25 mouse cellular contexts compared by ENCODE assay signal in genomic region chr8:79057179-79057578, GRCm38 (mm10). TPM values are rescaled to one million over a fixed set of nuclear protein-coding genes. Genes with fewer than 3 reads are reported as not detected.
A peak's percentile ranks its signal among the peaks of the same experiment; 100 is the strongest.
DNase-seq lines count a peak whose midpoint lies in the region; ATAC-seq lines count a peak whose summit lies in the region.
"Had no signal": no experiment of that assay in that cellular context is flagged by ENCODE, and none has a peak within 500 bp of the region (broad histone marks: within the 10 kb centered on the region; RNA-seq: fewer than 3 reads in every experiment).

No protein-coding gene starts in this region.

- DNase-seq in cerebellum, postnatal 4 days (ENCODE audit: low spot score in 2 of 2), result no peak
- DNase-seq in brain, adult 2 months (ENCODE audit: low read depth, low spot score), result peak; percentile 58
- DNase-seq in cerebellum, postnatal 10 days, result peak; percentile 41 to 42
- DNase-seq in heart, adult 8-10 months (ENCODE audit: low spot score), result no peak
- no peak for DNase-seq in liver, embryonic 11.5 days (ENCODE audit: low spot score)
- DNase-seq: adrenal gland, adult 8-10 months; adrenal gland, postnatal 25 days; embryo, embryonic 11 days; gastrocnemius, postnatal 25 days; heart, adult 18-20 months; heart, postnatal 14 days; heart, postnatal 4 days; kidney, adult 8-10 months had no signal

- WGBS in liver, embryonic 11.5 days, result 74% methylated on average over 3 of the region's 3 CpGs

- H3K36me3 ChIP-seq in liver, embryonic 11.5 days (ENCODE audit: control insufficient read depth, insufficient read depth, low read length), result peaks cover 4% of the 10 kb centered on the region; the same call in 1 of the 2 replicates

- no peak overlapping the region for H3K4me2 ChIP-seq in liver, embryonic 11.5 days
- H3K4me2 ChIP-seq: embryonic facial prominence, embryonic 13.5 days; forebrain, embryonic 12.5 days; forebrain, embryonic 15.5 days; heart, embryonic 13.5 days; hindbrain, embryonic 12.5 days; hindbrain, embryonic 15.5 days had no signal

- no peak overlapping the region for H3K9ac ChIP-seq in liver, embryonic 11.5 days (ENCODE audit: low read depth, low read length)
- H3K9ac ChIP-seq: embryonic facial prominence, embryonic 13.5 days; forebrain, embryonic 12.5 days; forebrain, embryonic 15.5 days; heart, embryonic 13.5 days; hindbrain, embryonic 12.5 days; hindbrain, embryonic 15.5 days had no signal

- no peak overlapping the region for H3K27ac ChIP-seq in liver, embryonic 11.5 days (ENCODE audit: low read depth, low read length)
- H3K27ac ChIP-seq: embryonic facial prominence, embryonic 10.5 days; embryonic facial prominence, embryonic 13.5 days; forebrain, embryonic 12.5 days; forebrain, embryonic 15.5 days; heart, embryonic 10.5 days; heart, embryonic 13.5 days; hindbrain, embryonic 12.5 days; hindbrain, embryonic 15.5 days had no signal

- no peaks in the 10 kb centered on the region for H3K9me3 ChIP-seq in liver, embryonic 11.5 days (ENCODE audit: control insufficient read depth, low read length)
- H3K9me3 ChIP-seq: embryonic facial prominence, embryonic 10.5 days; embryonic facial prominence, embryonic 13.5 days; forebrain, embryonic 12.5 days; forebrain, embryonic 15.5 days; heart, embryonic 10.5 days; heart, embryonic 13.5 days; hindbrain, embryonic 12.5 days; hindbrain, embryonic 15.5 days had no signal

- no peaks in the 10 kb centered on the region for H3K4me1 ChIP-seq in liver, embryonic 11.5 days (replicated peaks; ENCODE audit: control insufficient read depth, insufficient read depth, low read length)
- H3K4me1 ChIP-seq: forebrain, embryonic 15.5 days; hindbrain, embryonic 15.5 days had no signal

- H3K4me3 ChIP-seq in liver, embryonic 11.5 days (ENCODE audit: low read depth, low read length), result no peak overlapping the region
- H3K4me3 ChIP-seq: embryonic facial prominence, embryonic 10.5 days; embryonic facial prominence, embryonic 13.5 days; erythroblast, embryonic 14.5 days; forebrain, embryonic 12.5 days; forebrain, embryonic 15.5 days; heart, embryonic 10.5 days; heart, embryonic 13.5 days; hindbrain, embryonic 12.5 days; hindbrain, embryonic 15.5 days had no signal

- H3K27me3 ChIP-seq in liver, embryonic 11.5 days (replicated peaks; ENCODE audit: control insufficient read depth, insufficient read depth, low read length), result no peaks in the 10 kb centered on the region
- H3K27me3 ChIP-seq: embryonic facial prominence, embryonic 13.5 days; forebrain, embryonic 12.5 days; forebrain, embryonic 15.5 days; heart, embryonic 13.5 days; hindbrain, embryonic 12.5 days; hindbrain, embryonic 15.5 days had no signal

- peak; percentile 53 for ATAC-seq in cerebellum, adult (ENCODE audit: insufficient number of reproducible peaks, low FRiP score, low TSS enrichment)
- no peak for ATAC-seq in liver, embryonic 11.5 days (replicated peaks; ENCODE audit: low FRiP score)
- ATAC-seq: activated CD4-positive, CD25-positive, alpha-beta regulatory T cell, adult 4 months; forebrain, embryonic 15.5 days; intestine, postnatal 0 days had no signal

RNA-seq across cellular contexts. Expression of gene Zfp827, which starts 28.9 kb away (rescaled TPM):
- total RNA-seq in heart, adult 8-10 months (2022), result 10 to 100 TPM; 10.7 to 16.7 (median 14.3) TPM
- polyA plus RNA-seq in liver, embryonic 11.5 days (2014; fragmentation: Nextera tagmentation; extraction: Ambion mirVana), result 3.5 and 3.8 TPM in 2 replicates

Comparison
In these comparisons a context has a peak if more than half of its experiments do, and no peak if none do; other contexts are left out.
1. DNase-seq: peak in brain, adult 2 months (single experiment) and cerebellum, postnatal 10 days (2 of 2); none in cerebellum, postnatal 4 days (0 of 2), heart, adult 8-10 months (single experiment) and liver, embryonic 11.5 days (single experiment).